Mouse (Mus musculus) spleen, adult 2 months (tissue): ENCODE data around the gene Cbwd1.

Source experiments
- CTCF ChIP-seq: fragments of 200-500 bp; IDR thresholded peaks from 2 replicates; pipeline ENCODE4 v1.5.1; 2011; ENCODE audit warnings: mild to moderate bottlenecking, inconsistent platforms; ENCODE audit not compliant: insufficient read depth, insufficient read length, insufficient replicate concordance; ENCODE audit errors: extremely low read depth
- POLR2A ChIP-seq: fragments of 200-500 bp; IDR thresholded peaks from 2 replicates; pipeline ENCODE4 v1.6.1; 2011; ENCODE audit warnings: low read depth, low read length, inconsistent platforms

DNA sequence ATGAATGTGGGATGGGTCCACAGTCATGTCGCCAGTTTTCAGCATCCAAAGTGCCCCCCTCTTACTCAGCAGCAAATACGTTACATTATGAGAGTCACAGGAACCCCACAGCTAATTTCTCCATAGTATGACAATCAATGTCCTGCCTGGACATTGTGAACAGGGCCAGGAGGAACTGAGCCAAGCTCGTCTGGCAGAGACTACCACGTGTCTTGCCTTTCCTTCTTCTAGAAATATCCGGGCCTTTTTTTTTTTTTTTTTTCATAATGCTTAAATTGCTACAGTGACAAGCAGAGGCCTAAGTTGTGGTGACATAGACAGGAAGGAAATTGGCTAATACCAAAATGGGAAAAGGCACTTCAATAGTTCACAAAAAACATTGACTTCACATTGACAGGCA is 27.4 kb upstream of the Cbwd1 start:
- TF ChIP-seq POLR2A (no peak), CTCF (no peak)
